Mouse (Mus musculus) small intestine, adult 2 months (tissue): ENCODE measurements around the gene Ctnnbl1. TPM values are rescaled to one million over a fixed set of nuclear protein-coding genes. Genes with fewer than 3 reads are reported as not detected.

ENCODE experiments used
- H3K27ac ChIP-seq: fragments of 200-500 bp; 2 replicates; pipeline ENCODE4 v1.5.1; 2012; ENCODE audit warnings: low read depth, low read length, control low read depth, inconsistent platforms; ENCODE audit not compliant: insufficient read depth
- H3K27me3 ChIP-seq: fragments of 200-500 bp; 2 replicates; pipeline ENCODE4 v1.6.1; 2012; ENCODE audit warnings: mild to moderate bottlenecking, moderate library complexity, low read length, inconsistent platforms; ENCODE audit not compliant: control insufficient read depth, insufficient read depth
- H3K36me3 ChIP-seq: fragments of 200-500 bp; 2 replicates; pipeline ENCODE4 v1.6.1; 2012; ENCODE audit warnings: mild to moderate bottlenecking, low read length, control low read depth, inconsistent platforms; ENCODE audit not compliant: control insufficient read depth, insufficient read depth
- H3K4me1 ChIP-seq: fragments of 200-500 bp; 2 replicates; pipeline ENCODE4 v1.6.1; 2012; ENCODE audit warnings: low read length, inconsistent platforms, mixed read lengths; ENCODE audit not compliant: control insufficient read depth, insufficient read depth, insufficient read length
- H3K4me3 ChIP-seq: fragments of 200-500 bp; 2 replicates; pipeline ENCODE4 v1.5.1; 2012; ENCODE audit warnings: low read depth, mild to moderate bottlenecking, control low read depth, inconsistent platforms, low read length, moderate library complexity
- CTCF ChIP-seq: fragments of 200-500 bp; IDR thresholded peaks from 2 replicates; pipeline ENCODE4 v1.5.1; 2012; ENCODE audit warnings: low read depth, mild to moderate bottlenecking, control low read depth, inconsistent platforms, low read length, moderate library complexity, mixed read lengths; ENCODE audit not compliant: insufficient replicate concordance, insufficient read length; ENCODE audit errors: extremely low read depth
- POLR2A ChIP-seq: fragments of 200-500 bp; IDR thresholded peaks from 2 replicates; pipeline ENCODE4 v1.6.1; 2012; ENCODE audit warnings: low read depth, mild to moderate bottlenecking, control low read depth, inconsistent platforms, low read length, moderate library complexity
- WGBS: fragments of 180-500 bp; shearing (Covaris S2); methylation state at CpG from one replicate; pipeline ENCODE4 v1.1.7; 2018; 5-methylcytosine and 5-hydroxymethylcytosine counted together
- polyA plus RNA-seq: library from polyadenylated mRNA; depleted of rRNA; stranded (reverse); fragments of >200 nt; gene quantifications from 2 replicates; pipeline ENCODE4 v1.2.3, GENCODE M21; 2012

Ctnnbl1 gene
- polyA plus RNA-seq, 1 experiment: 17.2 TPM

GRCm38 (mm10) chr2:157783152-157783551, 46.0 kb downstream of the Ctnnbl1 start:
- no peaks in the 10 kb centered on the region for H3K27me3 ChIP-seq
- H3K4me3 ChIP-seq: no peak overlapping the region
- no peak overlapping the region for H3K27ac ChIP-seq
- no peaks in the 10 kb centered on the region for H3K4me1 ChIP-seq
- peaks cover 4% of the 10 kb centered on the region; the same call in 1 of the 2 replicates for H3K36me3 ChIP-seq
- TF ChIP-seq POLR2A: no peak
- TF ChIP-seq CTCF: no peak
- 90% methylated on average over 16 of the region's 16 CpGs for WGBS

DNA sequence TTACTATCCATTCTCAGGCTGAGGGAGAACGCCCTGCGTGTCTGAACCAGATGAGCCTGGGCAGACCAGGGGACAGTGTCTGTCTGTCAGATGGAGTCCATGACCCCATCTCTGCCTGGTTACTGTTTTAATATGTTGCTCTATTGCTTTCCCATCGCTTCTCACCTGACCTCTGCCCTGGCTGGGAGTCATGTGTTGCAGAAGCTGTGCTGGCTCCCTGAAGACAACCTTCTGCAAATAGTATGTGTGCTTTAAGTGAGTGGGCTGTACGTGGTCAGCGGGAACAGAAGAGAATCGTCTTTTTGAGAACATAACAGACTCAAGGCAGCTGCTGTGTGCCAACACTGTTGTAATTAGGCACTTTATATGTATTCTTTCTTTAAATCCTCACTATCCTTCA, 47.0 kb downstream of the Ctnnbl1 start:
- no peaks in the 10 kb centered on the region for H3K27me3 ChIP-seq
- WGBS: 76% methylated on average over 6 of the region's 6 CpGs
- H3K4me1 ChIP-seq: no peaks in the 10 kb centered on the region
- TF ChIP-seq POLR2A (no peak), CTCF (no peak)
- H3K36me3 ChIP-seq: peaks cover 5% of the 10 kb centered on the region; the same call in 1 of the 2 replicates
- no peak overlapping the region for H3K27ac ChIP-seq
- no peak overlapping the region for H3K4me3 ChIP-seq

DNA sequence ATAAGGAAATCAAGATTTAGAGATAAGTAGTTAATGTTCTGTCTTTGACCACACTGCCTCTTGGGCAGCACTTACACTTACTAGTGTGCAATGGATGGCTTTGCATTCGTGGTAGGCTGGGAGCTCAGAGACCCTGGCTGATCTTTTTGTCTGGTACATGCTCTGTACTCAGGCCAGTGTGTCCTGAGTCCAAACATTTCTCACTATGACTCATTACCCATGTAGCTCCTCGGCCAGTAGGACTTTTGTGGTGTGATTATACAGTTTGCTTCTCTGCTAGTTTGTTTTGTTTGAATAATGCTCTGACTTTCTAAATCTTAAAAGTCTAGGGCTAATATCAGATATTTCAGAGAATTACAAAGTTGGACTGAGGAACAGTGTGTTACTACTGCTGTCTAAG, 47.4 kb downstream of the Ctnnbl1 start:
- H3K4me1 ChIP-seq: no peaks in the 10 kb centered on the region
- no peak overlapping the region for H3K4me3 ChIP-seq
- H3K36me3 ChIP-seq: peaks cover 9% of the 10 kb centered on the region
- TF ChIP-seq CTCF (no peak), POLR2A (no peak)
- 70% methylated on average over 2 of the region's 2 CpGs for WGBS
- no peak overlapping the region for H3K27ac ChIP-seq
- no peaks in the 10 kb centered on the region for H3K27me3 ChIP-seq

GRCm38 (mm10) chr2:157789226-157789625, 52.0 kb downstream of the Ctnnbl1 start:
- H3K27ac ChIP-seq: no peak overlapping the region
- TF ChIP-seq POLR2A: no peak
- no peak for TF ChIP-seq CTCF
- no peak overlapping the region for H3K4me3 ChIP-seq
- H3K27me3 ChIP-seq: no peaks in the 10 kb centered on the region
- WGBS: 83% methylated on average over 7 of the region's 7 CpGs
- H3K36me3 ChIP-seq: peaks cover 11% of the 10 kb centered on the region
- no peaks in the 10 kb centered on the region for H3K4me1 ChIP-seq

- peaks cover 11% of the 10 kb centered on the region for H3K36me3 ChIP-seq
- H3K4me3 ChIP-seq: no peak overlapping the region
- H3K27ac ChIP-seq: no peak overlapping the region
- 94% methylated on average over 8 of the region's 8 CpGs for WGBS
- 0 out of 2 replicates have a peak, but pooled peaks cover 2% of the 10 kb centered on the region for H3K4me1 ChIP-seq
- TF ChIP-seq CTCF: no peak
- TF ChIP-seq POLR2A: no peak
- no peaks in the 10 kb centered on the region for H3K27me3 ChIP-seq
Measured at GRCm38 (mm10) chr2:157790836-157791495, 53.8 kb downstream of the Ctnnbl1 start.

DNA sequence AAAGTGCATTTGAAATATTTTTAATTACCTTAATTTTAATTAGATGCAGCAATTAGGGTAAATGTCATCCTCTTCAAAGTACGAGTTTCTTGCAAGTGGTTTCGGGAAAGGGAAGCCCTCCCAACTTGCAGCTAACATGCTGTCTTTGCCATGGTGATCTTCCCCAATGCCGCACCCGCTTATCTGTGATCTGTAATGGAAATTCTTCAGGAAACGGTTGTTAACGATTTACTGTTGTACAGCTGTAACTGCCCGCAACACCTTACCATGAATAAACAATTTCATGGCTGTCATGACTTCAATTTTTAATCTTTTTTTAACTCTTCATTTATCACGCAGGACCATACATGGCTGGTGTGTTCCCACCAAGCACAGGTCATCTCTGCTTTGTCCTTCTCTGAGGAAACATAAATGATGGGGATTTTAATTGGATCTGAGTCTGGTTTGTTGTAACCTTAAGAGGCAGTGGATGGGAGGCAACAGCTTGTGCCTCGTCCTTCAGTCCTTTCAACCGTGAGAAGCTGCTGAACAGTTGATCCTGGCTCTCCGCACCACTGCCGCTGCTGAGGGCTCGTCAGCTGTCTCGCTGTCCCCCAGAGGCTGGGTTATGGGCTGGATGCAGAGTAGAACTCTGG, 54.4 kb downstream of the Ctnnbl1 start:
- WGBS: 92% methylated on average over 14 of the region's 14 CpGs
- no peak for TF ChIP-seq CTCF
- TF ChIP-seq POLR2A: no peak
- H3K4me3 ChIP-seq: no peak overlapping the region

DNA sequence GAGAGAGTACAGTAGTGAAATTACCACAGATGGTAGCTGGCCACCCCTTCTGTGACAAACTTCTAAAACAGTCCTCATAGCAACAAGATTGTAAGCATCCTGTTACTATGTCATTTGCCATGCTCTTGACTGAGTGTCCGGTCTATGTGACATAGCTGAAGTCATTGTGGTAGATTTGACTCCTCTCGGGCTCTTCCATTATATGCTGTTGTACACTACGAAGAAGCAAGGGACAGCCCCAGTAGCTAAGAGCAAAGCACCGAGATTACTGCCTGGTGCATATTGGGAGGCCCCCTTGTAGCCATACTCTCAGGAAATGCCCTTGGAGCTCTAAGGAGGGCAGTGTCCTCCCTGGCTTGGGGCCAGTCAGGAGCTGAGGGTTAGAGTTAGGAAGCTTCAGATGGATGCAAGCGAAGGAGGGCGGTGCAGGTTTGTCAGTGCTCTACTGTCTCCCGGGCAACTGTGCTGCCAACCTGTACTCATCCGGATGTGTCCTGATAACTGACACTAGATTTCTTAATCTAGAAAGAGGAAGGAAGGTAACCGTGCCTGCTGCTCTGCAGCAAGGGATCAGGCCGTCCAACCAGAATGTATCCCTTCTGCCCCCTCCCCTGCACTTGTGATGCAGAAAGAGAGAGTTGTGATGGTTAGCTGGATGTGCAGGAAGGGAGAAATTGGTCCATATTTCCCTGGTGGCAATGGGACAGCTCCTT, 55.8 kb downstream of the Ctnnbl1 start:
- no peaks in the 10 kb centered on the region for H3K27me3 ChIP-seq
- TF ChIP-seq CTCF (no peak), POLR2A (no peak)
- no peak overlapping the region for H3K27ac ChIP-seq
- peaks cover 11% of the 10 kb centered on the region for H3K36me3 ChIP-seq
- 0 out of 2 replicates have a peak, but pooled peaks cover 2% of the 10 kb centered on the region for H3K4me1 ChIP-seq
- WGBS: 89% methylated on average over 10 of the region's 10 CpGs
- no peak overlapping the region for H3K4me3 ChIP-seq

More for the DNA sequence above, 54.4 kb downstream of the Ctnnbl1 start:
- H3K27me3 ChIP-seq: no peaks in the 10 kb centered on the region
- H3K4me1 ChIP-seq: 0 out of 2 replicates have a peak, but pooled peaks cover 2% of the 10 kb centered on the region
- H3K36me3 ChIP-seq: peaks cover 11% of the 10 kb centered on the region
- no peak overlapping the region for H3K27ac ChIP-seq
